Mouse (Mus musculus): Measurements from ENCODE around the gene Depdc1a. TPM values are rescaled to one million over a fixed set of nuclear protein-coding genes. Genes with fewer than 3 reads are reported as not detected.
"Not testable (repeated sequence)": the region's sequence is repeated elsewhere in the genome, so short reads cannot be mapped to it uniquely, and the experiment has no call there.

Depdc1a gene
- 51.7 and 53.1 TPM in 2 replicates for polyA plus RNA-seq (2014; fragmentation: Nextera tagmentation; extraction: Ambion mirVana)

GRCm38 (mm10) chr3:159495243-159495801, at the start of gene Depdc1a:
Gene Depdc1a (plus strand): TSS chr3:159495433.
- ATAC-seq (ENCODE audit: insufficient read depth) = peak; percentile 100
- peak within 1 kb of the TSS; percentile 69 for H3K4me2 ChIP-seq
- WGBS = under 1% methylated on average over 28 of the region's 28 CpGs
- H3K36me3 ChIP-seq (ENCODE audit: insufficient read depth) = 0 out of 2 replicates have a peak, but pooled peaks cover 11% of the 10 kb centered on the region
- peak within 1 kb of the TSS; percentile 49 for H3K4me3 ChIP-seq (ENCODE audit: low read depth, low read length)
- no peak for TF ChIP-seq CTCF (IDR thresholded peaks at IDR 0.05; ENCODE audit: low read depth)
- H3K9me3 ChIP-seq (ENCODE audit: low read depth, low read length) = no peaks in the 10 kb centered on the region
- peak within 1 kb of the TSS; percentile 74 for H3K9ac ChIP-seq
- H3K27ac ChIP-seq (ENCODE audit: low read depth) = 0 out of 2 replicates have a peak within 1 kb of the TSS, but pooled peaks have one; percentile 21
- peak; percentile 98 for DNase-seq
- no peaks in the 10 kb centered on the region for H3K27me3 ChIP-seq (ENCODE audit: insufficient read depth, low read length)
- H3K4me1 ChIP-seq (ENCODE audit: insufficient read depth) = no peaks in the 10 kb centered on the region; the same call in 1 of the 2 replicates

- Histone ChIP-seq H3K27ac (ENCODE audit: low read depth) (no peak overlapping the region), H3K4me2 (no peak overlapping the region), H3K36me3 (ENCODE audit: insufficient read depth) (no peaks in the 10 kb centered on the region), H3K9me3 (ENCODE audit: low read depth, low read length) (no peaks in the 10 kb centered on the region), H3K27me3 (ENCODE audit: insufficient read depth, low read length) (no peaks in the 10 kb centered on the region), H3K4me3 (ENCODE audit: low read depth, low read length) (no peak overlapping the region), H3K9ac (no peak overlapping the region), H3K4me1 (ENCODE audit: insufficient read depth) (no peaks in the 10 kb centered on the region)
- DNase-seq (no peak), ATAC-seq (ENCODE audit: insufficient read depth) (no peak)
- TF ChIP-seq CTCF (IDR thresholded peaks at IDR 0.05; ENCODE audit: low read depth) = no peak
- 43% methylated on average over 1 of the region's 1 CpGs for WGBS
Measured at GRCm38 (mm10) chr3:159470059-159470458, 25.2 kb upstream of the Depdc1a start.

GRCm38 (mm10) chr3:159475465-159475864, 19.8 kb upstream of the Depdc1a start:
- H3K27me3 ChIP-seq (ENCODE audit: insufficient read depth, low read length) = no peaks in the 10 kb centered on the region
- 70% methylated on average over 1 of the region's 1 CpGs for WGBS
- H3K4me3 ChIP-seq (ENCODE audit: low read depth, low read length) = no peak overlapping the region
- TF ChIP-seq CTCF (IDR thresholded peaks at IDR 0.05; ENCODE audit: low read depth) = no peak
- ATAC-seq (ENCODE audit: insufficient read depth) = no peak
- H3K4me1 ChIP-seq (ENCODE audit: insufficient read depth) = no peaks in the 10 kb centered on the region
- no peak overlapping the region for H3K4me2 ChIP-seq
- DNase-seq = no peak
- H3K9ac ChIP-seq = no peak overlapping the region
- no peak overlapping the region for H3K27ac ChIP-seq (ENCODE audit: low read depth)
- H3K9me3 ChIP-seq (ENCODE audit: low read depth, low read length) = no peaks in the 10 kb centered on the region
- no peaks in the 10 kb centered on the region for H3K36me3 ChIP-seq (ENCODE audit: insufficient read depth)

- no peak overlapping the region for H3K9ac ChIP-seq
- H3K4me1 ChIP-seq (ENCODE audit: insufficient read depth) = no peaks in the 10 kb centered on the region
- H3K27me3 ChIP-seq (ENCODE audit: insufficient read depth, low read length) = no peaks in the 10 kb centered on the region
- H3K36me3 ChIP-seq (ENCODE audit: insufficient read depth) = no peaks in the 10 kb centered on the region
- WGBS = 71% methylated on average over 1 of the region's 1 CpGs
- H3K9me3 ChIP-seq (ENCODE audit: low read depth, low read length) = no peaks in the 10 kb centered on the region
- no peak for TF ChIP-seq CTCF (IDR thresholded peaks at IDR 0.05; ENCODE audit: low read depth)
- no peak overlapping the region for H3K4me2 ChIP-seq
- ATAC-seq (ENCODE audit: insufficient read depth) = no peak
- no peak overlapping the region for H3K4me3 ChIP-seq (ENCODE audit: low read depth, low read length)
- no peak overlapping the region for H3K27ac ChIP-seq (ENCODE audit: low read depth)
- no peak for DNase-seq
Measured at GRCm38 (mm10) chr3:159477250-159477962, 17.8 kb upstream of the Depdc1a start.

- H3K27me3 ChIP-seq (ENCODE audit: insufficient read depth, low read length); H3K27ac ChIP-seq (ENCODE audit: low read depth); H3K9me3 ChIP-seq (ENCODE audit: low read depth, low read length); DNase-seq; H3K4me1 ChIP-seq (ENCODE audit: insufficient read depth); H3K36me3 ChIP-seq (ENCODE audit: insufficient read depth): not testable (repeated sequence)
- peak overlapping the region; percentile 69 for H3K4me2 ChIP-seq
- peak overlapping the region; percentile 49 for H3K4me3 ChIP-seq (ENCODE audit: low read depth, low read length)
- ATAC-seq (ENCODE audit: insufficient read depth) = peak; percentile 50; the same call in 1 of the 2 replicates
- peak overlapping the region; percentile 74 for H3K9ac ChIP-seq
Measured at GRCm38 (mm10) chr3:159494709-159495108, 524 bp upstream of the Depdc1a start.

- Histone ChIP-seq H3K9ac (no peak overlapping the region), H3K4me2 (no peak overlapping the region), H3K4me3 (ENCODE audit: low read depth, low read length) (no peak overlapping the region), H3K27ac (ENCODE audit: low read depth) (no peak overlapping the region), H3K4me1 (ENCODE audit: insufficient read depth) (no peaks in the 10 kb centered on the region), H3K27me3 (ENCODE audit: insufficient read depth, low read length) (no peaks in the 10 kb centered on the region), H3K36me3 (ENCODE audit: insufficient read depth) (no peaks in the 10 kb centered on the region), H3K9me3 (ENCODE audit: low read depth, low read length) (no peaks in the 10 kb centered on the region)
- TF ChIP-seq CTCF (IDR thresholded peaks at IDR 0.05; ENCODE audit: low read depth) = no peak
- ATAC-seq (ENCODE audit: insufficient read depth) (no peak), DNase-seq (no peak)
Measured at GRCm38 (mm10) chr3:159508899-159509298, 13.7 kb downstream of the Depdc1a start.

- H3K9ac ChIP-seq = no peak overlapping the region
- no peak for ATAC-seq (ENCODE audit: insufficient read depth)
- no peak for TF ChIP-seq CTCF (IDR thresholded peaks at IDR 0.05; ENCODE audit: low read depth)
- no peak overlapping the region for H3K4me3 ChIP-seq (ENCODE audit: low read depth, low read length)
- no peaks in the 10 kb centered on the region for H3K9me3 ChIP-seq (ENCODE audit: low read depth, low read length)
- no peaks in the 10 kb centered on the region for H3K27me3 ChIP-seq (ENCODE audit: insufficient read depth, low read length)
- H3K27ac ChIP-seq (ENCODE audit: low read depth) = no peak overlapping the region
- no peaks in the 10 kb centered on the region for H3K4me1 ChIP-seq (ENCODE audit: insufficient read depth)
- no peak overlapping the region for H3K4me2 ChIP-seq
- peaks cover 8% of the 10 kb centered on the region; the same call in 1 of the 2 replicates for H3K36me3 ChIP-seq (ENCODE audit: insufficient read depth)
- no peak for DNase-seq
Measured at GRCm38 (mm10) chr3:159528563-159528962, 33.3 kb downstream of the Depdc1a start.
